Mouse (Mus musculus) liver, embryonic 14.5 days (tissue): ENCODE results near the gene Mafk.

Experiments used
- CTCF ChIP-seq: IDR thresholded peaks from 2 replicates; pipeline ENCODE4 v1.5.1; 2016; ENCODE audit warnings: antibody characterized with exemption, low read depth, control low read depth
- EP300 ChIP-seq: IDR thresholded peaks from 2 replicates; pipeline ENCODE4 v1.6.1; 2016; ENCODE audit warnings: antibody characterized with exemption, low read depth

DNA sequence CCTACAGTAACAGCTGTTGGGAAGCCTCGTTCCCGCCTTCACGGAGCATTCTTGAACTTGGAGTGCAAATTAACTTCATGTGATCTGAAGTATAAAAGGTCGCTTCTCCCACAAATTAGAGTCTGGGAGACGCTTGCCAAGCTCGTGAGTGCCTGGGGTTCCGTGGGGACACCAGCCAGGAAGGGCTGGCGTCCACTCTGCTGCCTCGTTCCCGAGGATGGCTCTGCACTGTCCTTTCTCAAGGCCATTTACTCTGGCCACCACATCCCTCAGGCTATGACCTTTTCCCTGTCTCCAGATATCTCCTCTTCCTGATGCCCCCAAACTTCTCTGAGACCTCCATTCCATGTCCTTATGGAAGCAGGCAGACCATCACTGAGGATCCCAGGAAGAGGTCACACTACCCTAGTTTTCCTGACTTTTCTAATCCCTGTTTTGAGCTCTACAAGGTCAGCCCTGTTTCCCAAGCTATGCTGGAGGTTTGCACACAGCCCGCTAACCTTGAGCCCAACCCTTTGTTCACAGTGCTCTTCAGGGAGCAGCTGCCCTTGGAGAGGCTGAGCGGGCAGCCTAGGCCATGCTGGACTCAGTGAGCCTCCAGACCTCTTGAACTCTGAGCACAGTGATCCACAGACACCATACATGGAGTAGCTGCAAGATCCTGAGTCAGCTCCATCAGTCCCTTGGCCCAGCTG lies 58.5 kb downstream of the Mafk start:
- TF ChIP-seq CTCF, result no peak
- no peak for TF ChIP-seq EP300
